Mouse (Mus musculus) stomach, embryonic 14.5 days (tissue): ENCODE results near the gene Senp1. TPM values are rescaled to one million over a fixed set of nuclear protein-coding genes. Genes with fewer than 3 reads are reported as not detected.
A peak's percentile ranks its signal among the peaks of the same experiment; 100 is the strongest.

Source experiments
- ATAC-seq: fragments of 200-750 bp; cut with Nextera tagmentation; 2 replicates; pipeline ENCODE4 v1.8.0; 2017; ENCODE audit warnings: low read depth, moderate TSS enrichment; ENCODE audit not compliant: insufficient number of reproducible peaks, insufficient read depth, low FRiP score
- H3K27ac ChIP-seq: fragments of 300-500 bp; sonication (generic); 2 replicates; pipeline ENCODE4 v1.5.1; 2014; ENCODE audit warnings: mild to moderate bottlenecking, low read length, moderate library complexity, mixed read lengths
- H3K27me3 ChIP-seq: fragments of 300-500 bp; sonication (generic); 2 replicates; pipeline ENCODE4 v1.6.1; 2014; ENCODE audit warnings: low read length, control low read depth, mixed read lengths; ENCODE audit not compliant: control insufficient read depth, insufficient read depth
- H3K36me3 ChIP-seq: fragments of 300-500 bp; sonication (generic); 2 replicates; pipeline ENCODE4 v1.6.1; 2014; ENCODE audit warnings: mild to moderate bottlenecking, control low read depth, low read length, moderate library complexity, mixed read lengths; ENCODE audit not compliant: control insufficient read depth, insufficient read depth
- H3K4me1 ChIP-seq: fragments of 300-500 bp; sonication (generic); 2 replicates; pipeline ENCODE4 v1.6.1; 2014; ENCODE audit warnings: low read length, control low read depth, mixed read lengths; ENCODE audit not compliant: control insufficient read depth, insufficient read depth
- H3K4me2 ChIP-seq: fragments of 300-500 bp; sonication (generic); replicated peaks from 2 replicates; pipeline ENCODE4 v1.6.1; 2014; ENCODE audit warnings: low read depth, low read length, control low read depth
- H3K4me3 ChIP-seq: fragments of 300-500 bp; sonication (generic); 2 replicates; pipeline ENCODE4 v1.5.1; 2014; ENCODE audit warnings: low read depth, low read length, control low read depth
- H3K9ac ChIP-seq: fragments of 300-500 bp; sonication (generic); replicated peaks from 2 replicates; pipeline ENCODE4 v1.6.1; 2014; ENCODE audit warnings: low read depth, mild to moderate bottlenecking, control low read depth, low read length, moderate library complexity, mixed read lengths
- H3K9me3 ChIP-seq: fragments of 300-500 bp; sonication (generic); 2 replicates; pipeline ENCODE4 v1.6.1; 2016; ENCODE audit warnings: low read depth, low read length, control low read depth; ENCODE audit not compliant: control insufficient read depth
- WGBS: fragments of 180-500 bp; shearing (Covaris S2); extraction: QIAGEN DNeasy Blood & Tissue Kit; methylation state at CpG from one replicate; pipeline ENCODE4 v1.1.7; 2014; 5-methylcytosine and 5-hydroxymethylcytosine counted together
- polyA plus RNA-seq: library from polyadenylated mRNA; unstranded; fragments of >200 nt; fragmentation: Nextera tagmentation; extraction: Ambion mirVana; gene quantifications from 2 replicates; pipeline ENCODE4 v1.2.1, GENCODE M21; 2014

The Senp1 gene
- polyA plus RNA-seq, 1 experiment from 2014 or later, result 35.5 TPM

- Histone ChIP-seq H3K27me3 (no peaks in the 10 kb centered on the region), H3K36me3 (no peaks in the 10 kb centered on the region), H3K4me3 (no peak overlapping the region), H3K4me2 (no peak overlapping the region), H3K4me1 (no peaks in the 10 kb centered on the region), H3K27ac (no peak overlapping the region), H3K9ac (no peak overlapping the region), H3K9me3 (no peaks in the 10 kb centered on the region)
- no peak for ATAC-seq
- WGBS, result 72% methylated on average over 4 of the region's 4 CpGs
Measured at GRCm38 (mm10) chr15:98017925-98018324, 75.6 kb downstream of the Senp1 start.

GRCm38 (mm10) chr15:98012810-98013209, 80.7 kb downstream of the Senp1 start:
- Histone ChIP-seq H3K4me2 (no peak overlapping the region), H3K27me3 (no peaks in the 10 kb centered on the region), H3K9me3 (no peaks in the 10 kb centered on the region), H3K36me3 (no peaks in the 10 kb centered on the region), H3K27ac (no peak overlapping the region), H3K9ac (no peak overlapping the region), H3K4me3 (no peak overlapping the region), H3K4me1 (no peaks in the 10 kb centered on the region)
- ATAC-seq, result no peak
- WGBS, result 68% methylated on average over 6 of the region's 6 CpGs

GRCm38 (mm10) chr15:98005181-98005580, 88.4 kb downstream of the Senp1 start:
- ATAC-seq, result no peak
- peak overlapping the region; percentile 76 for H3K4me2 ChIP-seq
- peak overlapping the region; percentile 37; the same call in 1 of the 2 replicates for H3K4me3 ChIP-seq
- H3K27me3 ChIP-seq, result peaks cover 17% of the 10 kb centered on the region; the same call in 1 of the 2 replicates
- 16% methylated on average over 11 of the region's 11 CpGs for WGBS
- H3K27ac ChIP-seq, result no peak overlapping the region
- no peaks in the 10 kb centered on the region for H3K9me3 ChIP-seq
- H3K4me1 ChIP-seq, result peaks cover 33% of the 10 kb centered on the region
- H3K9ac ChIP-seq, result no peak overlapping the region
- no peaks in the 10 kb centered on the region for H3K36me3 ChIP-seq

DNA sequence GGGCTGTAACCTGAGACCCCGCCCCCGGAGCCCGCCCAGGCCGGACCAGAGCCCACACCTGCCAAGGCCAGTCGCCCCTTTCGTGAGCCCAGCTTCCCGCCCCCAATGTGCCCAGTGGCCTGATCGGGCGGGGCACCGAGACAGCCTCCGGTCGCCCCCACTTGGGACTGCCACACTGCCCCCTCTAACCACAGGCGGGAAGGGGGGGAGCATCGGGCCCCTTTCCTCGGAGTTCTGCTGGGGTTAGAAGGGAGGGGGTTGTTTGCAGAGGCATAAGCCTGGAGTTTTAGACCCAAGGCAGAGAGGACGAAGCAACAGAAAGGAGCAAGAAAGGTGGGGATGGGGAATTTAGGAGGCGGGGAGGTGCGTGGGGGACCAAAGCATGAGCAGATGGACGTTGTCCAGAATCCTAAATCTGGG, 88.8 kb downstream of the Senp1 start:
- Histone ChIP-seq H3K4me1 (peaks cover 33% of the 10 kb centered on the region), H3K36me3 (no peaks in the 10 kb centered on the region), H3K27ac (no peak overlapping the region), H3K27me3 (peaks cover 17% of the 10 kb centered on the region; the same call in 1 of the 2 replicates), H3K9me3 (no peaks in the 10 kb centered on the region), H3K9ac (peak overlapping the region; percentile 26; the same call in 1 of the 2 replicates), H3K4me3 (peak overlapping the region; percentile 37), H3K4me2 (peak overlapping the region; percentile 76)
- WGBS, result under 1% methylated on average over 18 of the region's 19 CpGs
- peak; percentile 5; the same call in 1 of the 2 replicates for ATAC-seq

DNA sequence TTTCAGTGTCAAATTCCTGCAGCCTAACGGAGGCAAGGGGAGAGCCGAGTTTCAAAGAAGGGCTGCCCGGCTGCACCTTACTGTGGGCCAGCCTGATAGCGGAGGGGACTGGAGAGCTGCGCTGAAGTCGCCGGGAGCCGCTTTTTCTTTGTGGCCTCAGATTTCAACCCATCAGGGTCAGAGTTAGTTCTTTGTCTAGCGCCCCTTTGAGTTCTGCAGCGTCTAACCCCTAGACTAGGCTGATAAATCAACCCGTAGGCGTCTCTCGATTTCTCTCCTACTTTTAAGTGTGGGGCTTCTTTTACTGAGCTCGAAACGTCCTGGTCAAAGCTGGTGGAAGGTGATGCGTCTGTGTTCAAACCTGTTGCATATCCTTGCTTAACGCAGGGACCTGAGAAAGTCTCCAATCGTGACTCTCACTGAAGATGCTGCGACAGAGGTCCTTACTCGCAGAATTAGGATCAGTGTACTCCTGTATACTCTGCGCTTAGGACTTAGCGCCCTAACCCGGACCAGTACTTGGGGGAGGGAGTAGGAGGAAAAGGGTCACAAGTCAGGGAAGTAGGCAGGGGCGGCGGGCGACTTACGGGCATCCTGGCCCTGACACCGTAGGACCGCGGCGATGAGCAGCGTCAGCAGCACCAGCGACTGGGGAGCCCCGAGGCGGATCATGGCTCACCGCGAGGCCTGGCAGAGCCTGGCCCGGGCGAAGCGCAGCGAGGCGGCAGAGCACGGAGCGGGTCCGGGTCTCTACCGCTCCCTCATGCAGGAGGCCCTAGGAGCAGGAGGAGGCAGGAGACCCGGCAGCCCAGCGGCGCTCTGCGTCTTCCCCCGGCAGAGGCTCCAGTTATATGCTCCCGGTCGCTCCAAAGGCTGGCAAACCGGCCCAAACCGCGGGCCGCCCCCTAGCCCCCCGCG, 89.5 kb downstream of the Senp1 start, which contains the start of gene Col2a1:
Gene Col2a1 (minus strand): TSS at position 874 of the 918 bp plus-strand sequence.
- Histone ChIP-seq H3K9ac (peak within 1 kb of the TSS; percentile 26; the same call in 1 of the 2 replicates), H3K36me3 (no peaks in the 10 kb centered on the region), H3K9me3 (no peaks in the 10 kb centered on the region), H3K27me3 (peaks cover 22% of the 10 kb centered on the region; the same call in 1 of the 2 replicates), H3K4me2 (peak within 1 kb of the TSS; percentile 76), H3K27ac (no peak within 1 kb of the TSS), H3K4me1 (peaks cover 33% of the 10 kb centered on the region), H3K4me3 (peak within 1 kb of the TSS; percentile 37)
- peak; percentile 37; the same call in 1 of the 2 replicates for ATAC-seq
- under 1% methylated on average over 54 of the region's 59 CpGs for WGBS

DNA sequence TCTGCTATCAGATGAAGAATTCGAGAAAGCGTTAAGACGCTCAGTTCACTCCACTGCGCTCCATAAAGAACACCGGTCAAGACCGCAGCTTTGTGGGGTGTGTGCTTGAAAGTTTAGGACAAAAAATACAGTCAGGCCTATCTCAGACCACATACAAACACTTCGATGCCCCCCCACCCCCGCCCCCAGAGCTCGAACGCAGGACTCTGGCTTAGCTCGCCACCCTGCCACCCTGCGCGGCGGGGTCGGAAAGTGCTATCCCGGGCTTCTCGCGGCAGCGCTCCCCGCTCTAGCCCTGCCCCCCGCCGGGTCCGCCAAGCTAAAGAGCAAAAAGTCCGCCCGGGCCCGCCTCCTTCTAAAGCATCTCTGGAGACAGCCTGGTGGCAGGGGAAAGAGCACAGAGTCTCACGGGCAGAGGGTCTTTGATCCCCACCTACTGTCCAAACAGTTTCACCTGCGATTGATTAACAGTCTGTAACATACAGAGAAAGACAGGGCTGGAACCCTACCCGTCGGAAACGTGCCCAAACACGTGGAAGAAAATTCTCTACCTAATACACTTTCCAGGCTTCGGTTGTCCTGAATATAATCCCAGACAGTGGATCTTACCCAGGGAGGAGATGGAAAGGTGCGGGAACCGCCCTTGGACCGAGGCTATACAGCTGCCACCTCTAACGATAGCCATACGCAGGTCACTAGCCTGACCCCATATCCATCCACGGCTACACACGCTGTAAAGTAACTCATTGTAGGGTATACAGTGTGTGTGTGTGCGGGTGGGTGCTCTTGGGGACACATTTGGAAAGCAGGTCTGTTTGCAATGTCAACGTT, 90.3 kb downstream of the Senp1 start:
- no peaks in the 10 kb centered on the region for H3K36me3 ChIP-seq
- H3K4me2 ChIP-seq, result peak overlapping the region; percentile 76
- peak overlapping the region; percentile 37 for H3K4me3 ChIP-seq
- no peaks in the 10 kb centered on the region for H3K9me3 ChIP-seq
- 1% methylated on average over 42 of the region's 42 CpGs for WGBS
- H3K9ac ChIP-seq, result no peak overlapping the region
- no peak overlapping the region for H3K27ac ChIP-seq
- peaks cover 33% of the 10 kb centered on the region for H3K4me1 ChIP-seq
- H3K27me3 ChIP-seq, result peaks cover 22% of the 10 kb centered on the region; the same call in 1 of the 2 replicates
- peak; percentile 29; the same call in 1 of the 2 replicates for ATAC-seq

DNA sequence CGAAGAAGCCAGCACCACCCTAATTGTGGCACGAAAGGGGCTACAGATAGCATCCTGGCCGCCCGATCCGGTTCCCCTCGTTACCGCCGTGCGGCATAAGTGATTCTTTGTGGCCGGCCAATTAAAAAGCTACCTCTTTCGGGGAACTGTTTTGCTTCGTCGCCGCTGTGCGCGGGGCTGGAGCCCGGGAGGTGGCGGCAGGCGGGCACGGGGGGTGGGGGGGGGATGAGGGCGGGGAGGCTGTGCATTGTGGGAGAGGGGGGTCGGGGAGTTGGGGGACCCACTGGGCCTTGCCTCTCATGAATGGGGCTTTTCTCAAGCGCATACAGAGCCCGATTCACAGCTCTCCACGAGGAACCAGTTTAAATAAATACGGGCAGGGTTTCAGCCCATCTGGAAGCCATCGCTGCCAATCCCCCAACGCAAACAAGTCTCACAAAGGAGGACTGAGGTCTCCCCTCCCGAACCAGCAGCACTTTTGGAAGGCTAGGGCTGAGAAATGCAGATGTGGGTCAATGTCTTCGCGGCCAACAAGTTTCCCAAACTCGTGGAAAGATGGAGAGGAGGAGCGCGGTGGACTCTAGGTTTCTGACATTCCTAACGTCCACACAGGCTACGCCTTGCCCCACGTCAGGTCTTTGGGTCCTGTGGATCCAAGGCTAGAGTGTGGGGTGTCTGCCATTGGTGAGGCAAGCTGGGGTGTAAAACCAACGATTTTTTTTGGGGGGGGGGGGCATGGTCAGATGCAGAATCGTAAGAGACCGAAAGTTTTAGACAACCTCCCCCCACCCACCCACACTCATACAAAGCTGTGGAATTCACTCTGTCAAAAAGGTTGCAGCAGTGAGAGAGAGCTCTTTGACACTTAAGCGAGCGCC, 91.2 kb downstream of the Senp1 start:
- no peak overlapping the region for H3K9ac ChIP-seq
- H3K27ac ChIP-seq, result no peak overlapping the region
- no peaks in the 10 kb centered on the region for H3K9me3 ChIP-seq
- peaks cover 22% of the 10 kb centered on the region; the same call in 1 of the 2 replicates for H3K27me3 ChIP-seq
- H3K36me3 ChIP-seq, result no peaks in the 10 kb centered on the region
- ATAC-seq, result no peak
- peak overlapping the region; percentile 37 for H3K4me3 ChIP-seq
- peaks cover 33% of the 10 kb centered on the region for H3K4me1 ChIP-seq
- under 1% methylated on average over 41 of the region's 42 CpGs for WGBS
- peak overlapping the region; percentile 76 for H3K4me2 ChIP-seq
